Mouse (Mus musculus) MEL (cell line): ENCODE measurements around the gene Trim27. TPM values are rescaled to one million over a fixed set of nuclear protein-coding genes. Genes with fewer than 3 reads are reported as not detected.

Experiments
- DNase-seq: peaks from one replicate; pipeline ENCODE4 v3.0.0; 2011; ENCODE audit warnings: low read depth, low spot score
- H3K27ac ChIP-seq: 2 replicates; pipeline ENCODE4 v1.5.1; 2012; ENCODE audit warnings: low read depth, mild to moderate bottlenecking, control low read depth, low read length, moderate library complexity; ENCODE audit not compliant: control insufficient read depth
- H3K27me3 ChIP-seq, 2 experiments: fragments of 150-350 bp in 1 of 2; sonication (generic) in 1 of 2; 2 replicates each; pipeline ENCODE4 v1.6.1; 2012; ENCODE audit warnings: low read length in 2 of 2, mild to moderate bottlenecking in 2 of 2, improper control_type of control experiment in 1 of 2, moderate library complexity in 1 of 2; ENCODE audit not compliant: insufficient read depth in 2 of 2, control insufficient read depth in 1 of 2
- H3K36me3 ChIP-seq, 2 experiments: 2 replicates each; pipeline ENCODE4 v1.6.1; 2012 to 2014; ENCODE audit warnings: low read length in 2 of 2, improper control_type of control experiment in 1 of 2, inconsistent platforms in 1 of 2, mild to moderate bottlenecking in 1 of 2; ENCODE audit not compliant: insufficient read depth in 2 of 2, control insufficient read depth in 1 of 2
- H3K4me1 ChIP-seq, 2 experiments: fragments of 150-350 bp in 1 of 2; sonication (generic) in 1 of 2; 2 replicates each; pipeline ENCODE4 v1.6.1; 2012; ENCODE audit warnings: low read length in 2 of 2, improper control_type of control experiment in 1 of 2, mild to moderate bottlenecking in 1 of 2; ENCODE audit not compliant: insufficient read depth in 2 of 2, control insufficient read depth in 1 of 2
- H3K4me3 ChIP-seq, 2 experiments: fragments of 150-350 bp in 1 of 2; sonication (generic) in 1 of 2; 2 replicates each; pipeline ENCODE4 v1.5.1; 2012; ENCODE audit warnings: low read depth in 2 of 2, low read length in 2 of 2, mild to moderate bottlenecking in 2 of 2, moderate library complexity in 2 of 2, control low read depth in 1 of 2, improper control_type of control experiment in 1 of 2; ENCODE audit not compliant: control insufficient read depth in 1 of 2, insufficient read depth in 1 of 2
- H3K79me2 ChIP-seq: 2 replicates; pipeline ENCODE4 v1.6.1; 2012; ENCODE audit warnings: mild to moderate bottlenecking, low read length, moderate library complexity; ENCODE audit not compliant: control insufficient read depth, poor library complexity, insufficient read depth
- H3K9ac ChIP-seq: 2 replicates; pipeline ENCODE4 v1.6.1; 2012; ENCODE audit warnings: low read depth, mild to moderate bottlenecking, control low read depth, low read length, moderate library complexity; ENCODE audit not compliant: control insufficient read depth, poor library complexity, severe bottlenecking
- H3K9me3 ChIP-seq: fragments of 150-350 bp; sonication (generic); replicated peaks from 2 replicates; pipeline ENCODE4 v1.6.1; 2012; ENCODE audit warnings: mild to moderate bottlenecking, low read length, improper control_type of control experiment, moderate library complexity; ENCODE audit not compliant: insufficient read depth
- BHLHE40 ChIP-seq: IDR thresholded peaks from 2 replicates; pipeline ENCODE4 v1.6.1; 2012; ENCODE audit warnings: low read depth, mild to moderate bottlenecking, inconsistent platforms, low read length, improper control_type of control experiment, borderline replicate concordance
- CHD1 ChIP-seq: IDR thresholded peaks from 2 replicates; pipeline ENCODE4 v1.6.1; 2012; ENCODE audit warnings: low read depth, mild to moderate bottlenecking, inconsistent platforms, low read length, improper control_type of control experiment
- CHD2 ChIP-seq: IDR thresholded peaks from 2 replicates; pipeline ENCODE4 v1.6.1; 2011; ENCODE audit warnings: low read length, improper control_type of control experiment
- CTCF ChIP-seq, 3 experiments: IDR thresholded peaks in 2 of 3; conservative IDR thresholded peaks in 1 of 3; 2 replicates each; pipeline ENCODE4 v1.5.1; 2011 to 2012; ENCODE audit warnings: low read length in 3 of 3, low read depth in 2 of 3, mild to moderate bottlenecking in 2 of 3, improper control_type of control experiment in 1 of 3, inconsistent platforms in 1 of 3, mixed read lengths in 1 of 3, moderate library complexity in 1 of 3; ENCODE audit not compliant: control insufficient read depth in 1 of 3, insufficient read depth in 1 of 3, poor library complexity in 1 of 3, severe bottlenecking in 1 of 3
- ELF1 ChIP-seq: IDR thresholded peaks from 2 replicates; pipeline ENCODE4 v1.6.1; 2014; ENCODE audit warnings: low read depth, mild to moderate bottlenecking, inconsistent platforms, low read length, improper control_type of control experiment, moderate library complexity
- ETS1 ChIP-seq: IDR thresholded peaks from 2 replicates; pipeline ENCODE4 v1.6.1; 2012; ENCODE audit warnings: low read depth, mild to moderate bottlenecking, inconsistent platforms, low read length, improper control_type of control experiment, moderate library complexity
- HCFC1 ChIP-seq: IDR thresholded peaks from 2 replicates; pipeline ENCODE4 v1.6.1; 2012; ENCODE audit warnings: low read depth, mild to moderate bottlenecking, inconsistent platforms, low read length, improper control_type of control experiment, moderate library complexity
- JUND ChIP-seq: IDR thresholded peaks from 2 replicates; pipeline ENCODE4 v1.6.1; 2011; ENCODE audit warnings: low read depth, mild to moderate bottlenecking, improper control_type of control experiment, low read length
- KAT2A ChIP-seq: conservative IDR thresholded peaks from 2 replicates; pipeline ENCODE4 v1.6.1; 2012; ENCODE audit warnings: low read depth, low read length, improper control_type of control experiment, inconsistent platforms
- MAX ChIP-seq: IDR thresholded peaks from 2 replicates; pipeline ENCODE4 v1.6.1; 2011; ENCODE audit warnings: low read length, improper control_type of control experiment
- MAZ ChIP-seq: IDR thresholded peaks from 2 replicates; pipeline ENCODE4 v1.6.1; 2012; ENCODE audit warnings: low read depth, mild to moderate bottlenecking, inconsistent platforms, low read length, improper control_type of control experiment
- MXI1 ChIP-seq: IDR thresholded peaks from 2 replicates; pipeline ENCODE4 v1.6.1; 2011; ENCODE audit warnings: mild to moderate bottlenecking, low read depth, low read length, improper control_type of control experiment
- MYB ChIP-seq: IDR thresholded peaks from 2 replicates; pipeline ENCODE4 v1.6.1; 2011; ENCODE audit warnings: mild to moderate bottlenecking, low read depth, low read length, improper control_type of control experiment
- NELFE ChIP-seq: IDR thresholded peaks from 2 replicates; pipeline ENCODE4 v1.6.1; 2011; ENCODE audit warnings: low read depth, low read length, improper control_type of control experiment
- NRF1 ChIP-seq: IDR thresholded peaks from 2 replicates; pipeline ENCODE4 v1.6.1; 2014; ENCODE audit warnings: low read depth, mild to moderate bottlenecking, inconsistent platforms, low read length, improper control_type of control experiment, moderate library complexity; ENCODE audit not compliant: poor library complexity, insufficient read depth, severe bottlenecking
- POLR2A ChIP-seq, 2 experiments: IDR thresholded peaks; 2 replicates each; pipeline ENCODE4 v1.6.1; 2011 to 2012; ENCODE audit warnings: low read length in 2 of 2, mild to moderate bottlenecking in 2 of 2, control low read depth in 1 of 2, improper control_type of control experiment in 1 of 2, low read depth in 1 of 2, moderate library complexity in 1 of 2; ENCODE audit not compliant: control insufficient read depth in 1 of 2, insufficient read depth in 1 of 2, poor library complexity in 1 of 2
- POLR2AphosphoS2 ChIP-seq: IDR thresholded peaks from 2 replicates; pipeline ENCODE4 v1.6.1; 2011; ENCODE audit warnings: low read length, improper control_type of control experiment
- POLR2AphosphoS5 ChIP-seq: IDR thresholded peaks from 2 replicates; pipeline ENCODE4 v1.6.1; 2012; ENCODE audit warnings: low read depth, borderline replicate concordance, mild to moderate bottlenecking, inconsistent platforms, low read length, moderate library complexity, mixed read lengths
- RCOR1 ChIP-seq: IDR thresholded peaks from 2 replicates; pipeline ENCODE4 v1.6.1; 2012; ENCODE audit warnings: low read depth, mild to moderate bottlenecking, inconsistent platforms, low read length, improper control_type of control experiment
- SIN3A ChIP-seq: IDR thresholded peaks from 2 replicates; pipeline ENCODE4 v1.6.1; 2012; ENCODE audit warnings: low read length, improper control_type of control experiment, inconsistent platforms
- TCF12 ChIP-seq: IDR thresholded peaks from 2 replicates; pipeline ENCODE4 v1.6.1; 2014; ENCODE audit warnings: low read depth, mild to moderate bottlenecking, inconsistent platforms, low read length, improper control_type of control experiment, moderate library complexity
- USF1 ChIP-seq: IDR thresholded peaks from 2 replicates; pipeline ENCODE4 v1.6.1; 2014; ENCODE audit warnings: low read depth, mild to moderate bottlenecking, inconsistent platforms, low read length, improper control_type of control experiment, moderate library complexity
- USF2 ChIP-seq, 2 experiments: IDR thresholded peaks; 2 replicates each; pipeline ENCODE4 v1.6.1; 2011 to 2012; ENCODE audit warnings: improper control_type of control experiment in 2 of 2, low read length in 2 of 2, borderline replicate concordance in 1 of 2, inconsistent platforms in 1 of 2, low read depth in 1 of 2, mild to moderate bottlenecking in 1 of 2; ENCODE audit not compliant: insufficient read depth in 1 of 2
- ZC3H11A ChIP-seq: IDR thresholded peaks from 2 replicates; pipeline ENCODE4 v1.6.1; 2012; ENCODE audit warnings: low read depth, mild to moderate bottlenecking, inconsistent platforms, low read length, improper control_type of control experiment
- ZNF384 ChIP-seq: IDR thresholded peaks from 2 replicates; pipeline ENCODE4 v1.6.1; 2012; ENCODE audit warnings: low read depth, mild to moderate bottlenecking, inconsistent platforms, low read length, improper control_type of control experiment
- polyA plus RNA-seq, 2 experiments: library from polyadenylated mRNA; stranded (reverse) in 1 of 2; unstranded in 1 of 2; fragments of >175 nt in 1 of 2; fragments of >200 nt in 1 of 2; gene quantifications; 2 replicates each; pipeline versions ENCODE4 v1.2.1 to v1.2.4; 2012; ENCODE audit warnings: low replicate concordance in 2 of 2, low read depth in 1 of 2; ENCODE audit not compliant: insufficient read length in 2 of 2, insufficient read depth in 1 of 2, missing spikeins in 1 of 2
- total RNA-seq: library from RNA; depleted of rRNA; stranded (reverse); fragments of 300-350 nt; gene quantifications from 2 replicates; pipeline ENCODE4 v1.2.3, GENCODE M21; 2012

The Trim27 gene
- total and polyA plus RNA-seq, 3 experiments, result 258 to 339 (median 311) TPM

DNA sequence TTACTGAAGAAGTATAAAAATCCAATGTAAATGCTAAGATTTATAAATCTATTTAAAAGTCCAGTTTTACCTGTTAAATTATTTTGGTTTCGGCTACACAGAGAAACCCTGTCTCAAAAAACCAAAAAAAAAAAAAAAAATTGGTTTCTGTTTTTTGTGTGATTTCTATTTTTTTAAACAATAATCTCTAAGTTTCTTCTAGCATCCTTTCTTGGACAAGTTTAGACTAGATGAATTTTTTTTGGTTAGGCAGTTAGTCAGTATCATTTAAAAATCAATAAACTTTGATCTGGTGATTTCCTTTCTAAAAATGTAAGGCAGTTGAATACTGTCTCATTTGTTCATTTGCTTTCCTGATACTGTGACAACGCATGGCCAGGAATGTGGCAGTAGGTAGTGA, 19.1 kb downstream of the Trim27 start:
- H3K9me3 ChIP-seq, result no peaks in the 10 kb centered on the region
- no peaks in the 10 kb centered on the region; the same call in 1 of the 2 replicates for H3K79me2 ChIP-seq
- H3K36me3 ChIP-seq, result peaks cover 0 to 10% of the 10 kb centered on the region in 2 experiments; a peak in 2 of 4 replicates
- H3K4me1 ChIP-seq, result no peaks in the 10 kb centered on the region
- no peak overlapping the region; the same call in 1 of the 2 replicates for H3K9ac ChIP-seq
- no peak for DNase-seq
- TF ChIP-seq MYB, result no peak
- no peak for TF ChIP-seq POLR2AphosphoS2
- TF ChIP-seq TCF12, result no peak
- TF ChIP-seq USF2 (IDR thresholded peaks at IDR 0.05; ENCODE audit: borderline replicate concordance in 1 of 2, insufficient read depth in 1 of 2, low read depth in 1 of 2, low read length in 2 of 2), result no peak
- no peak for TF ChIP-seq JUND
- TF ChIP-seq CHD2, result no peak
- TF ChIP-seq HCFC1, result 0 out of 2 replicates have a peak, but pooled peaks have one; percentile 8
- TF ChIP-seq KAT2A, result no peak
- TF ChIP-seq NELFE, result no peak
- TF ChIP-seq ZC3H11A, result no peak
- TF ChIP-seq CTCF (IDR thresholded peaks at IDR 0.05 in 2 of 3, conservative IDR thresholded peaks at IDR 0.05 in 1 of 3; ENCODE audit: control insufficient read depth in 1 of 3, insufficient read depth in 1 of 3, low read depth in 2 of 3, low read length in 3 of 3, poor library complexity in 1 of 3, severe bottlenecking in 1 of 3), result no peak
- TF ChIP-seq ZNF384, result peak; percentile 62; the same call in 1 of the 2 replicates
- TF ChIP-seq POLR2AphosphoS5, result no peak
- TF ChIP-seq ELF1, result no peak
- TF ChIP-seq, all 39 proteins: peak for 2
- H3K27me3 ChIP-seq, result no peaks in the 10 kb centered on the region
- H3K27ac ChIP-seq, result no peak overlapping the region
- peak overlapping the region; percentile 52 to 88; a peak in 3 of 4 replicates for H3K4me3 ChIP-seq

GRCm38 (mm10) chr13:21199046-21200028, 20.1 kb downstream of the Trim27 start:
- peak; percentile 71 for DNase-seq
- TF ChIP-seq ELF1, result 0 out of 2 replicates have a peak, but pooled peaks have one; percentile 31
- peak; percentile 91; the same call in 1 of the 2 replicates for TF ChIP-seq CHD1
- 0 out of 2 replicates have a peak, but pooled peaks have one; percentile 56 for TF ChIP-seq MAZ
- peak; percentile 83 for TF ChIP-seq SIN3A
- peak; percentile 62 for TF ChIP-seq HCFC1
- TF ChIP-seq POLR2A (IDR thresholded peaks at IDR 0.05; ENCODE audit: control insufficient read depth in 1 of 2, insufficient read depth in 1 of 2, low read depth in 1 of 2, low read length in 2 of 2, poor library complexity in 1 of 2), result no peak
- TF ChIP-seq ETS1, result 0 out of 2 replicates have a peak, but pooled peaks have one; percentile 11
- peak; percentile 50; the same call in 1 of the 2 replicates for TF ChIP-seq MXI1
- no peak; the same call in 1 of the 2 replicates for TF ChIP-seq KAT2A
- TF ChIP-seq USF1, result no peak
- no peak for TF ChIP-seq MAX
- no peak for TF ChIP-seq BHLHE40
- peak; percentile 42; the same call in 1 of the 2 replicates for TF ChIP-seq RCOR1
- no peak for TF ChIP-seq NRF1
- H3K27ac ChIP-seq, result peak overlapping the region; percentile 15

More at GRCm38 (mm10) chr13:21199046-21200028, 20.1 kb downstream of the Trim27 start:
- H3K27me3 ChIP-seq, result no peaks in the 10 kb centered on the region
- H3K79me2 ChIP-seq, result no peaks in the 10 kb centered on the region; the same call in 1 of the 2 replicates
- peak overlapping the region; percentile 52 to 88 for H3K4me3 ChIP-seq
- peak overlapping the region; percentile 55 for H3K9ac ChIP-seq
- H3K36me3 ChIP-seq, result peaks cover 0 to 10% of the 10 kb centered on the region in 2 experiments; a peak in 2 of 4 replicates
- no peaks in the 10 kb centered on the region for H3K4me1 ChIP-seq
- H3K9me3 ChIP-seq, result no peaks in the 10 kb centered on the region
